Mouse (Mus musculus) 3134 (cell line): ENCODE measurements around the gene Pou2f3.
"Not testable (repeated sequence)": the region's sequence is repeated elsewhere in the genome, so short reads cannot be mapped to it uniquely, and the experiment has no call there.

Experiments
- DNase-seq: peaks from one replicate; pipeline ENCODE4 v3.0.0-alpha.2; 2011; ENCODE audit warnings: low spot score; ENCODE audit not compliant: insufficient read length; ENCODE audit errors: extremely low read depth

The Pou2f3 gene

DNA sequence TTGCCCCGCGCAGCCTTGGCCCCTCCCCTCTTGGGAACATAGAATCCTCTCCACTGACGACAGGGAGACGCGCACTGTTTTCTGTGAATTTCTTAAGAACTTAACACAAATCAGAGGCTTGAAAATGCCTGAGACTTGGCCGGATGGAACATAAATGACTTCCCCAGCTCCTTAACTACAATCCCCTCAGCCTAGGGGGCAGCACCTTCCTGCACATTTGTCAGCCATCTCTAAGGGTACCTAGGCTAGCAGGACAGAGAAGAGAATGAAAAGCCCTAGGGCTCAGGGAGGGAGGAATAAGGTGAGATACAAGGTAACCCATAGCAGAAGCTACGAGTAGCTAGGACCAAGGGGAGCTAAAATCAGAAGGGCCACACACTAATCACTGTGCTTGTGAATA lies 32.0 kb downstream of the Pou2f3 start:
- DNase-seq = no peak

DNA sequence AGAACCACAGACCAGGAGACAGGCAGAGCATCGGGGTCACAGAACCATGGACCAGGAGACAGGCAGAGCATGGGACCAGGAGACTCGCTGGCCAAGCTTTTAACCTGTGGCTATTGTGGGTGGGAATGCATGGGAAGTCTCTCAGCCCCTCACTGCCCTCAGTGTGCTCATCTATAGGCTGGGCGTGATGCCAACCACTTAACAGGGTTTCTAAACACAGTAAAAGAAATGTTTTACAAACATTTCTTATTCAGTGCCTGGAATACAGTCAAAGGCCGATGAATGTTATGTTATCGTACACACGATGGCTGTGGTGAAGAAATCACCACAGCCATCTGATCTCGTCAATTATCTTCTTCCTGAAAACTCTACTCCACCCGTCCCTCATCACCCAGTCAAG lies 43.1 kb downstream of the Pou2f3 start:
- DNase-seq = no peak

DNA sequence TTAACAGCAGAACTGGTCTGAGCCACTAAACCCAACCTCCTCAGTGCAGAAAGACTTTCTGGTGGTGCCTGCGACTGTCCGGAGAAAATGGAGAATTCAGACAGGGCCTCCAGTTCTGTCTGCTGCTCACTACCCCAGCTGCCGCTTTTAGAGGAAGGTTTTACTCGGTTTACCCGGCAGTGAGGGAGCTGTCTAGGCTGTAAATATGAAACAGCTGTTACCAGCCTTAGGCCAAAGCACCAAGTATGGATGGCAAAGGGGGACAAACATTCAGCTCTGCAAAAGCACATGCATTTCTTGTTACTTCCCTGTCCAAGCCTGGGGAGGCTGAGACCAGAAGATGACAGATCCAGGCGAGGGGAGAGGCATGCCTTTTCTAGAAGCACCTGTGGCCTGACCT lies 43.8 kb downstream of the Pou2f3 start:
- DNase-seq = no peak

DNA sequence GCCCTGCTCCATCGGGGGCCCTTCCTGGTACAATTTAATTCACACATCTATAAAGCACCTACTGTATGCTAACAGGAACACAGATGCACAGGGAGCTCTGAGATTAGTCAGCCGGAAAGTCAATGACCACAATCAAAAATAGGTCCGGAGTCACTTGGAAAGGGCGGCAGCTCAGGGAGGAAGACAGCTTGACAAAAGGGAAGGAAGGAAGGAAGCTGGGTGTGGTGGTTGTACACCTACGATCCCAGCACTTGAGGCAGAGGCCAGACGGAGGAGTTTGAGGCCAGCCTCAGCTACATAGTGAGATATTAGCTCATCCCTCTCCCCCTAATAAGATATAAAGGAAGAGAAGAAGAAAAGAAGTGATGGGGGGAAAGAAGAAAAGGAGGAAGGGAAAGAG lies 54.2 kb downstream of the Pou2f3 start:
- DNase-seq = no peak

DNA sequence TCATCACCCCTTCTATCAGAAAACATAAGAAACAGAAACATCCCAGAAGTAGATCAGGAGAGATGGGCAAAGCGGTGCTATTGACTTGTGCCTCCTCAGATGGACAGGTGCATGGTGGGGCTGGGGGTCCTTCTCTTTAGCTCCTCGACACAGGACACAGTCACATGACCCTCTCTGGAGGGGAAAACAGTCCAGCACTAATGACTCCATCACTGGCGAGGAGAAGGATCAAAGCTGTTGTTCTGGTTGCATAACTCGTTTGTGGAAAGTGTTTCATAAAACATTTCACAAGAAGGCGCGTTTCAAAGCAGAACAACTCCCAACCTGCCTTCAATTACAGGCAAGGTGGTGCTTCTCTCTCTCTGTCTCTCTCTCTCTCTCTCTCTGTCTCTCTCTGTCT lies 58.4 kb downstream of the Pou2f3 start:
- DNase-seq = no peak

DNA sequence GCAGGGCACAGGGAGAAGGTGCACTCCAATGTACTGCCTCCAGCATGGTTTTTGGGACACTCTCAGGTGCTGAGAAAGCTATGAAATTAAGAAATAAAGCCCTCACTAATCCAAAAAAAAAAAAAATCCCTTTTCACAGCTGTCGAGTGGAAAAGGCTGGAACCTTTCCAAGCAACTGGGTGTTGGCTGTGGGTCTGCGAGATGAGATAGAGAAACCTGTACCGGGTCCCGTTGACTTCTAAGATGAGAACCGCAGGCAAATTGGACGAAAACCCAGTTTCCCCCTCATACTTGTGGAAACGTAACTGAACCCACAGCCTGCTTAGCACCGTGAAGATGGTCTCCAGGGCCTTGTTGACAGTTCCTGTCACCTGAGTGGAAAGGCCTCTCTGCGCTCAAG lies 59.2 kb downstream of the Pou2f3 start:
- DNase-seq = no peak

DNA sequence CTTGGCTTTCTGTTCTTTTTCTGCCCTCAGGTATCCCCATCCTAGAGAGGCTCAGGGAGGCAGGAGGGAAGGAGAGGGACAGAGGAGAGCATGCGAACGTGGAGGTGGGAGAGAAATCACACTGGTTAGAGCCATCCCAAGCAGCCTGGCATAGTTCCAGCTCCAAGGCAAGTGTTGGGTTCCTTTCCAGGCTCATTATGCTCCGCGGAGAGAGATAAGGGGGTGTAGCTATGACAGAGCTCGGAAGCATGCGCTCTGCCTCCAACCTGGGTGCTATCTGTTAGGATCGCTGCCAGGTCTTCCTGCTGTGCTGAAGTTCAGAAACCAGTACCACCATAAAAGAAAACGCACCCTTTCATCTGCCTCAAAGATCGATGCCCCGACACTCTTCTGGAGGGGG lies 60.1 kb downstream of the Pou2f3 start:
- no peak for DNase-seq

DNA sequence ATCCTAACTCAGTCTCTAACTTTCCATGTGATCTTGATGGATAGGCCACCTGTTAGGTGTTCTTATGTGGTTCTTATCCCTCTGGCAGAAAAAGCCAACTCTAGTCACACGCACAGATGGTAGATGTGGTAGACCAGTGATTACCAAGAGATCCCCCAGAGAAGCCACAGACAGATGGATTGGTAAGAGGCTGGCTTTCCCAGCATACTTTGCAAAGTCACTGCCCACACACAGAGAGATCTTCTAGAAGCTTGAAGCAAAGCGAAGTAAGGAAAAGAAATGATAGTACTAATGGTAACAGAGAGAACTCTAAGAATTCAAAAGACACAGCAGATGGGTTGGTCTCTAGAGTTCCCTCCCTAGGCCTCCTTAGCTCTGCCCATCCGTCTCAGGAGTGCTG lies 60.7 kb downstream of the Pou2f3 start:
- DNase-seq = no peak

DNA sequence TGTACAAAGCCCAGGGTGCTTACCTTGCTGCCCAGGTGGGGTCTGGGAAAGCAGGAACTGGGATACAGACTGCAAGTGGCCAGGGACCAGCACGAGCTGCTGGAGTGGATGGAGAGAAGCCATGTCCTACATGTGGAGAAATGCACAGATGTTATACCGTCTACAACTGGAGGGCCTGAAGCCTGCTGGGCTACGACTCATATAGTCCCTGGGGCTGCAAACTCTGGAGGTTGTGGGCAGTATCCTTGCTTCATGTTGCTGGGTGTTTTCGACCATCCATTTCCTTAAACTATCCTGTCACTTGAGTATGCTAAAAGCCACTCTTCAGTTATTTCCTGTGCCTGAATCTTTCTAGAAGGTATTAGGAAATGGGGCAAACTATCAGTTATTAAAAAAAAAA lies 65.0 kb downstream of the Pou2f3 start:
- peak; percentile 14 for DNase-seq

DNA sequence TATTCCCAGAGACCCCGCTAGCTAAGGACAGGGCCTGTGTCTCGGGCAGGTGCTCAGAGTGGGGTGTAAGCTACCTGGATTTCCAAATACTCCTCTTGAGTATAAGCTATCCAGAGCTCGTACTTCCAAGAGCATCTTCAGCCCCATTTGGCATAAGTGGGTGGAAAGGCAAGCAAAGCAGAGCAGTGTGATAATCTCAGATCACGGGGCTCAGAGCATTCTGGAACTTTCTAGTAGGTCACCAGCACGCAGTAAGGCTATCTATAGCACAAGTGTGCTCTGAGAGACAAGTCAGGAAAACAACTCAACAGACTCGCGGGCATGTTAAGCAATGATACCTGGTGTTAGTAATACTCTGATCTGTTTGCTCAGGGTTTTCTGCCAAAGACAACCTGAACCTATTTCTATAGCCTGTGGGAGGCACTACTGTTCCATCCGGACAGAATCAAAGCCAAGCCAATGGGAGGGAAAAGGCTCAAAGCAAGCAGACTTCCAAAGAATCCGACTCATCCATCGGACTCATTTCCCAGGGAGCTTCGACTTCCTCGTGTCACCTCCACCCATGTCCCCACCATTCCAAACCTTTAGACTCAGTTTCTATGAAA lies 65.9 kb downstream of the Pou2f3 start:
- no peak for DNase-seq

DNA sequence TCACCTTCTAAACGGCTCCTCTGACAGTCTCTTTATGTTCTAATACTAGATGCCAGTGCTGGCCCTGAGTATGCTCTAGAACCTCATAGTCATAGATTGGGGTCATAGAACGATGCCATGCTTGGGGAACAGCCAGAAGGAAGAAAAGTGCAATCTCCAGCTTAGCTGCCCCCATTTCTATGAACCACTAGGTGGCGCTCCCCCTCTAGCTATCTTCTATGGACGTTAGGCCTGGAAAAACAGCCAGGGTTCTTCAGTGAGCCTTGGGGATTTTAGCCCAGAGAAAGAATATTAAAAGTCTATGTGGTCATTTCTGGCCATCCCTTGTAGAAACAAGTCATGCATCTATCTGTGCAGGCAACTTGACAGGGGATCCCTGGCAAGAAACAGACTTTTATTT lies 68.3 kb downstream of the Pou2f3 start:
- DNase-seq = no peak

DNA sequence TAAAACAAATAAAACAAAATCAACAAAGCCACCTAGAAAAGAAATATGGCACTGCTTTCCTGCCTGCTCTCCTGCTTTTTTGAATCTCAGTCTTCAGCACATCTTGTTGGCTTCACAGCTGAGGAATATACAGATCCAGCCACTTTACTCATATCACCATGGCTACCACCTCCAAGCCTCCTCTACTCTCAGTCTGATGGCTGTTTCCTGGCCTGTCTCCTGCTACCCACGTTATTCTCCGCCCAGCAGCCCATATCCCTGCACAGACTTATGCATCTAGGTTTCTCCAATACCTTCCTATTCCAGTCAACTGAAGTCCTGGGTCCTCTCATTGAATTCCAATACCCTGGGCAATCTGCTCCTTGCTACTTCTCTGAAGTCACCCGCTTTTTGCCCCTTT lies 76.6 kb downstream of the Pou2f3 start:
- DNase-seq = no peak

DNA sequence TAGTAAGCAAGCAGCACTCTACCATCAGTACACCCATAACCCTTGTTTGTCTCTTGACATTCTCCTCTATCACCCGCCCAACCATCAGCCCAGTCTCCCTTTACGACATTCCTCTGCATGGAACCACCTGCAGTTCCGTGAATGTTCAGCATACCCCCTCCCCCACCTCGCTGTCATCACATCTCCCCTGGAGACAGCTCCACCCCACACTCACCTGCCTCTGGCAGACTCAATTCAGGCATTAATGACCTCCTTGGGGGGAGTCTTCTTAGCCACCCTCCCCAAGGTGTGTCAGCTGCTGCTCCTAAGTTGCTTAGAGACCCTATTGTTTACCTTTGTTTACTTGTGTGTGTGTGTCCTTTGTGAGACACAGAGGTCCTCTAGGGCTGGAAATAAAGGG lies 77.8 kb downstream of the Pou2f3 start:
- DNase-seq = no peak

DNA sequence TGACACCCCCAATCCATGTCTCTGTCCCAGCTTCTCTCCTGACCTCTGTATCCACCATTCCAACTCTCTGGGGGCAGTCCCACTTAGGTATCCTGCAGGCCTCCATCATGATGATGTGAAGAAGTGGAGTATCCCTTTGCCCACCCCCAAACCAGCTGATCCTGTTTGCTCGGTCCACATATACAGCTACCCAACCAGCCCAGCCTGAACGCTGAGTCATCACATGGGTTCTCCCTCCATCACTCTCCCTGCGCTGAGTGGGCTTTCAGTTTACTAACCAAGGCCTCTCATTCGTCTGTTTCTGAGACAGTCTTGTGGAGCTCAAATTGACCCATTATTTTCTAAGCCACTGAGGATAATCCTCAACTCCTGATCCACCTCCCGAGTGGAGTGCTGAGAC lies 78.2 kb downstream of the Pou2f3 start:
- DNase-seq = no peak

DNA sequence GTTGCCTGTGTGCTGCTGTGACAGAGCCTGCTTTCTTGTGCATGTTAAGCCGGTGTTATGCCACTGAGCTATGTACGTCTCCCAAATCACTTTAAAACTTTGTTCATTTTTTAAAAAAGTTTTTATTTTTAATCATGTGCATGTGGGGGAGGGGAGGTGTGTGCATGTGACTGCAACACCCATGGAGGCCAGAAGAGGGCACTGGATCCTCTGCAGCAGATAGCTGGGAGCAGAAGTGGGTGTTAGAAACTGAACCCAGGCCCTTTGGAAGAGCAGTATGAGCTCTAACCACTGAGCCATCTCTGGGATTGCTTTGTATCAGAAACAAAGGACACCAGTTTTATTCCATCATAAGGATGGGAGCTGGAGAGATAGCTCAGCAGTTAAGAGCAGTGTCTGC lies 79.5 kb downstream of the Pou2f3 start:
- no peak for DNase-seq

DNA sequence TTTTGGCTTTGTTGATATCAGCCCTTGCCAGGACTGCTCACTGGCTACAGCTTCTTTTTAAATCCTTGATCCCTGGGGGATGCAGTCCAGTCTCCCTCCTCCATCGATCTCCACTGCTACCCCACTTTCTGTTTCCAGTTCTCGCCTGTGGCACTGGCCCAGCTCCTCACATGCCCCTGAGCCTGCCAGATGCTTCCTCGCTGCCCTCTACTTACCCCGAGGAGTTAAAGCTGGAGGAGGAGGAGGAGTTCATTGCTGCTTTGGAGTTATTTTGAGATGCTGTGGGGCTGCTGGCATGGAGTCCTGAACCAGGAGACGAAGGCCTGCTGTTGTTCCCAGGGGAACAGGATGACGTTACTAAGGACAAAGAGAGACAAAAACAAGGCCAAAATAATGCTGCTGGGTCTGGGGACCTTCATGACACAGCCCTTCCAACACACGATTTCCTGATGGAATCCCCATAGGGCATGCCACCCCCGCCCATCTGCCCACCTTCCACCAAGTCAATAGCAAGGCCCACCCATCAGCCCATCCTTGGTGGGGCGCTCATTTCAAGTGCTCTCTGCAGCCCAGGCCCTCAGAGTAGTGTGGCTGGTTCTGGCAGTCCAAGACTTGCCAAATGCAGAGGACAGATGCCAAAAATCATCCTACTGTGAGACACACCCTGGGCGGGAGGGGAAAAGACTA lies 82.9 kb downstream of the Pou2f3 start:
- peak; percentile 70 for DNase-seq

DNA sequence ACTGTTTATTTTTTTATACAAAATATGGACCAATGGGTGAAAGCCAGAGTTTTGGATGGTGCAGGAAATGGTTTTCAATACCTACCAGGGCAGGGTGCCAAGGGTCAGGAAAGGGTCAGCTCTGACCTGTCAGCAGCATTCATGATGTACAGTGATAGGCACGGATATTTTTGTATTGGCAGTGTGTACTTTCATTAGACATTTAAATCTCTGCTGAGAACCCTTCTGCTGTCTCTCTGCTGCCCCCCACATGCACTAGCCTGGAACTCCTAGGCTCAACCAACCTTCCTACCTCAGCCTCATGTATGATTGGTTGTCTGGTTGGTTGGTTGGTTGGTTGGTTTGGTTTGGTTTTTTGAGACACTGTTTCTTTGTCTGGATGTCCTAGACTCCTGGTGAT lies 87.8 kb downstream of the Pou2f3 start:
- no peak for DNase-seq

DNA sequence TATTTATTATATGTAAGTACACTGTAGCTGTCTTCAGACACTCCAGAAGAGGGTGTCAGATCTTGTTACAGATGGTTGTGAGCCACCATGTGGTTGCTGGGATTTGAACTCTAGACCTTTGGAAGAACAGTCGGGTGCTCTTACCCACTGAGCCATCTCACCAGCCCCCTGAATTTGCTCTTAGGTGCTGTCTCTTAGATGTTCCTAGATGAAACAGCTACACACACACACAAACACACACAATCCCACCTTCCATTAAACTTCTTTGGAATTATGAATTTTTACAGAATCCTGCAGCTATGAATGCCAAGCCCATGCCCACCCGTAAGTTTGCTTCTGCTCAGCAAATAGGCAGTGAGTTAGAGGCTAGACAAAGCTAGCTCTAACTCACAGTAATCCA lies 88.2 kb downstream of the Pou2f3 start:
- DNase-seq = not testable (repeated sequence)

DNA sequence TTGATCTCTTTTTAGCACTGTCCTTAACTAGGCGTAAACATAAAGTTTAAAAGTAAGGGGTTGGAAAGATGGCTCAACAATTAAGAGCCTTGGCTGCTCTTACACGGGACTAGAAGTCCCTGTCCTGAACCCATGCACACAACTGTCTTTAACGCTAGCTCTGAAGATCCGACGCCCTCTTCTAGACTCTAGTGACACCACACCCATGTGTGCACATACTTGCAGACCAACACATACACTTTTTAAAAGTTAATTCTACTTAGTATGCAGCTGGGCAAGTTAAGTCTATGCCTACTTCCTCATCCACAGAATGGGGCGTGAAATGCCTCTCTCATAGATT lies 93.2 kb downstream of the Pou2f3 start:
- no peak for DNase-seq

DNA sequence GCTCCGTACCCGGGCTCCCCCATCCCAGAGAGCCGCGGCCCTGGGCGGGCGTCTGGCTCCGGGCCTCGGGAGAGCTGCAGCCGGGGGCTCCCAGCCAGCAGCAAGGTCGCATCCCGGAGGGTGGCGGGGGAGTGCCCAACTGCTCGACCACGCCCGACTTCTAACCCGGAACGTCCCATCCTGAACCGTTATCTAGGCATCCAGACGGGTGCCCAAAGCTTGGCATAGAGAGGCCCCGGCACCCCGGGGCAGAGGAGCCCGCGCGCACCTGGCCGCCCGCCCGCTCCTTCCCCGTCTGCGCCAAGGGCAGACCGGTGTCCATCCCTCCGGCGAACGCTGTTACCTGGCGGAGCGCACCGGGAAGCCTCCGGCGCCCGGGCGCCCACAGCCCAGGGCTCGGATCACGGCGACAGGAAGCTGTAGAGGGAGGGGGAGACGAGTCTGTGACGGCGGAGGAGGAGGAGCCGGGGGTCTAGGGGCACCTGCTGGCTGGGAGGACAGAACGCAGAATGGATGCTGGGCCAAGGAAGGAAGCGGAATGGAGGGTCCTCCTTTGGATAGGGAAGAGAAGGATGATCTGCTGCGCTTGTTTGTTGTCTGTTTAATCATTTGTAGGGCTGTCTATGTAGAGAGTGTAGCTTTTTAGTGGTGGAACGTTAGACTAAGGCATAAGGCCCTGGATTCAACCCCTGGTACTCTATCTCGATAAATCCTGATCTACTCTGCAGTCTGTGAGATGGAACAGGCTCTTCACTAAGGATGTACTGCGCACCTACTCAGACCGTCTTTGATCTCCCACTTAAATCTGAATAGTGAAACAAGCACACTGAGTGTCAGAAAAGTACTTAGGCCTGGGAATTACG lies 93.8 kb downstream of the Pou2f3 start, which contains the start of gene Tmem136:
Gene Tmem136, minus strand, starts transcription at position 437 of the 863 bp plus-strand sequence.
- DNase-seq = no peak

DNA sequence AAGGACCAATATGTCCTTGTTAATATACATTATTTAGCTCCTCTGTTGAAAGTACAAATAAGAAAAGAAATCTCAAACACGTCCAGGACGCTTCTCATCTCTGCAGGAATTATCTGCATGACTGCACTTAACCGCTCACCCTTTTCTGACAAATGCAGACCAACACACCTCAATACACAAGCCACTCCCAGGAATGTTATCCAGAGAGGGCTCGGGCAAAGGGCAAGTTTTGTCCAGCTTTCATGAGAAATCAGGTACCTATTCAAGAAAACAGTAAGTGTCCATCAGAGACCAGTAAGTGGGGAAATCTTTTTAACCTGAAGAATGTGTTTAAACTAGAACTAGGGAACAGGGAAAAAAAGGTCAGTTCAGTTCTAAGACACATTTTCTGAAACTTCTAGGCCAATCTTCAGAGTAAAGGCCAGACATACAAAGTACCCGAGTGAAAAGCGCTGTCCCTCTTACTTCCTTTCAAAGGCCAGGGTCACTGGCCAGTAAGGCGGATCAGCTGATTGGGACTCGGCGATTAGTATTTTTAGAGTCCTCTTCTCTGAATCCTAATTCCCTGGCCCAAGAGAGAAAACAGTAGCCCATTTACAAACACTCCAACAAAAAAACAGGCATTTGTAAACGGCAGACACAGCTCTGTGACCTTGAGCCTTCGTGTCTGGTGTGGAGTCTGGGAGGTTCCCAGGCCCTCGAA lies 94.6 kb downstream of the Pou2f3 start:
- no peak for DNase-seq
